Mouse (Mus musculus) G1E-ER4 (cell line): ENCODE data around the gene Mrpl23. TPM values are rescaled to one million over a fixed set of nuclear protein-coding genes. Genes with fewer than 3 reads are reported as not detected.

Experiments
- GATA1 ChIP-seq: IDR thresholded peaks from one replicate; pipeline ENCODE4 v1.8.0; 2012; ENCODE audit warnings: low read length, inconsistent platforms
- polyA plus RNA-seq: library from polyadenylated mRNA; stranded (reverse); fragments of >175 nt; gene quantifications from 2 replicates; pipeline ENCODE4 v1.2.3, GENCODE M21; 2012

Mrpl23 gene
- polyA plus RNA-seq, 1 experiment = 11.7 TPM

DNA sequence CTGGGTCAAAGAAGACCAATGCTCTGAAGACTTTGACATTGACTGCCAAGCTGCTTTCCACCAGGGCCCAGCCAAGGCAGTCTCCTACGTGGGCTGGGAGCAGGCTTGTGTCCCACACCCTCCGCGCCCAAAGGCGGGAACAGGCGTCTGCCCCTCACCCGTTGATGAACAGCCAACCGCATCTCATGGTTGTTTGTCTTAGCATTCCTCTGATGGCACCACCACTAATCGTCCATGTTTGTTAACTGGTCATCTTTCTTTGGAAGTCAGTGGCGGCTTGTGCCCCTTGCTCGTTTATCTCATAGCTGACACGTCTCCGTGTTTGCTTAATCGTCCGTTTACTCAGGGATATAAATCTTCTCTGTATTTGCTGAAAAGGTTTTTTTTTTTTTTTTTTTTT, 23.0 kb upstream of the Mrpl23 start:
- no peak for TF ChIP-seq GATA1

DNA sequence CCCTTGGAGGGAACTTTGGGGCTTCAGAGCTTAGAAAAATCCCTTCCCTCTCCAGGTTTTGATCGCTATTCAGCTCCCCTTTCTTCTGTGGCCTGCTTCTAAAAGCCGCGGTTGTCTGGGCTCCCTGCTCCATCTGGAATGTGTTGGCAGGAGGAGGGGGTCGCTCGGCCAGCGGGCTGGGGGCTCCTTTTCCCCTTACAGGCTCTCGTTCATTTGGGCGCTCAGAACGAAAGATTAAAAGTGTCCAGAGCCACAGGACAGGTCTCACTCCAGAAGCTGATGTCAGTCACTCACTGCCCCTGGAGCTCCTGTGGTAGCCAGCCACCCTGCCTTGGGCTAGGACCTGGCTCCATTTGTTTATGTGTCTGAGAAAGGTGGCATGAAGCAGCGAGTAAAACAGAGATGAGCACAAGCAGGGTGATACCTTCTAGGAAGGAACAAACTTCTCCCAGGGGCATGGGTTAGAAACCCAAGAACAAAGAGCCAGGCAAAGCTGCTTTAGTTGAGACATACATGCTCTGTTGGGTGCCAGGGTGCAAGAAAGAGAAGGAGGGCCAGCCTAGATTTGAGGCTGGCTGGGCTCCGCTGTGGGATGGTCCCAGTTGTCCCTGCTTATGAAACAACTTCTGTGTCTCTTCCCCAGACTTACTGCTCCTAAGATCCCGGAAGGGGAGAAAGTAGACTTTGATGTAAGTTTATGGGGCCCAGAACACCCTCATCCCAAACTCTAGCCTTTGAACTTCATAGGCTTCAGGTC, 22.3 kb upstream of the Mrpl23 start:
- TF ChIP-seq GATA1 = no peak

DNA sequence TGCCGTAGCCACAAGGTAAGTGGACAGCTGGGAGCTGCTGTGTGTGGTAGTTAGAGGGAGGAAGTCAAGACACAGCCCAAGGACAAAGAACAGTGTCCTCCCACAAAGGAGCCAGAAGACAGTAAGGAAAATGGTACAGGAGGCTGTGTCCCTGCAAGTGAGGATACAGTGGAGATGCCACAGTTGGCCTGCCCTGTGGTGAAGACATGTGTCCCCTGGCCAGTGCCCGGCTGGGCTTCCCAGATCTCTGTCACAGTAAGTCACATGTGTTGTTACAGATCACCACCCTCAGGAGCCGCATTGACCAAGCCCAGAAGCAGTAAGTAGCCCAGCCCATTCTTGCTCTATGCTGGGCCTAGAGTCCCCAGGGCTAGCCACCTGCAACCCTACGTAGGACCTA, 18.4 kb upstream of the Mrpl23 start:
- no peak for TF ChIP-seq GATA1

DNA sequence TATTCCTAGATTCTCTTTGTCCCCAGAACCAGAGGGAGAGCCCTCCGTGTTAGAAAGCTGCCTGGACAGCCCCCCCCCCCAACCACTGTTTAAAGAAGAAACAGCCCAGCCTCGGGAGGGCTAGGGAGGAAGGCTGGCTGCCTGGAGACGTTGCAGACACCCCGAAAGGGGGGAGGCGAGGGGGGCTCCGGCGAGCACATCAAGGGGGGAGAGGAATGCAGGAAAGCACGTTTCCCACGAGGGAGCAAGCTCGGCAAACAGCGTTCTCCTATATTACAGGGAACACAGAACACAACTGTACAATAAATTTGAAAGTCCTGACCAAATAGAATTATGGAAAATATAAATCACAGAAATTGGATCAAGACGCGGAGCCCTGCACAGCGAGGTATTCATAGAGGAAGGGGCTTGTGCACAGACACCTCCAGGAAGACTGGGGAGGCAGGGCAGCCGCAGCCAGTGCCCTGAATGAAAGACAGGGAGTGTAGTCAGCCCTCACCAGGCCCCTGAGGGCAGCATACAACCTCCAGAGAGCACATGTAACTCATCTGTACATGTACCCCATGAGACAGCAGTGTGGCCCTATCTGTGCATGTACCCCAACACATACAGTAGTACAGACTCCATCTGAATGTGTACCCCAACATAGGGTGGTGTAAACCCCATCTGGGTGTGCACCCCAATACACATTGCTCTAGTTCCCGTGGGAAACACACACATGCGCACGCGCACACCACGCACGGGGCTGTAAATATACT, 16.1 kb upstream of the Mrpl23 start:
- TF ChIP-seq GATA1 = no peak

DNA sequence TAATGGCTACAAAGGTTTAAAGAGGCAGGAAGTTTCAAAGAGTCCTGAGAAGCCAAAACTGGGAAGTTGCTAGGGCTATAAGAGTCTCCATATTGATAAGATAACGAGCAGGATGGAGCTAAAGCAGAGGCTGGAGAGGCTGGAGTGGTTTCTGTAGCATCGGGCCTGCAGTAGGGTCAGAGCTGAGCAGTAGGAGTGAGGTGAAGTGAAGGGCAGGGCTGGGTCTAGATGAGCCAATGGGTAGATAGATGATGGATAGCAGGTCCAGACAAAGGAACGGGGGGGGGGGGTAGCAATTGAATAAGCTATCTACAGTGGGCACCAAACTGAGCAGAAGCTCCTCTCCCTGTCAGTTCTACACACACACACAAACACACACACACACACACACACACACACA, 15.0 kb upstream of the Mrpl23 start:
- no peak for TF ChIP-seq GATA1

DNA sequence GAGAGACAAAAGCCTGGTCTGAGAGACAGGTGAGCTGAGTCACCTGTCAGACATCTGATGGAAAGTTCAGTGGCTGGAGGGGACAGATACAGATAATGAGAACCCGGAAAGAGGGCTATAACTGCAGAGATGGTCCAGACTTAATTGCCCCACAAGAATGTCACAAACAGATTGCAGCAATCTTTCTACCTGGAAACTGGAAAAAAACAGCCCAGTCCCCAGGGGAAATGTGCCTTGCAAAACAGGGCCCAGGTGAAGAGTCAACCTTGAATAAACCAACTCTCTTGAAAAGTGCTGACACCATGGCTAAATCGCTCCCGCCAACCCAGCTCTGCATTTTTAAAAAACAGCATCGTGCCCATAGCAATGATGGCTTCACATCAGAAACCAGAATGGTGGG, 12.2 kb upstream of the Mrpl23 start:
- no peak for TF ChIP-seq GATA1

DNA sequence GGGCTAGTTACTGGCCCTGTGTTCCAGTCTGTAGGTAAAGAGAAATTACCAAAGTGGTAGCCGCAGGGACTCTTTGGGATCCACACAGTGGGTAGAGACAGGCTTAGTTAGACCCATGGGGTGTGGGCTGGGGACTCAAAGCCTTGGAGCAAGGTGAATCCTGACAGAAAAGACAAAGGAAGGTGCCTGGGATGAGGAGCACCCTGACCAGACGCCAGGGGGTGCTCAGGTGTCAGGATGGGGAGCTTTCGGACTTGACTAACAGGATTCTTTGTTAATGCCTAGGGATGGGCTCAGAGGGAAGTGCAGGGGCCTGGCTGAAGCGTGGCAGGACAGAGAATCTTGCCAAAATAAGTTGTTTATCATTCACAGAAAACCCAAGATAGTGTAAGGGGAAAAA, 10.1 kb upstream of the Mrpl23 start:
- no peak for TF ChIP-seq GATA1

DNA sequence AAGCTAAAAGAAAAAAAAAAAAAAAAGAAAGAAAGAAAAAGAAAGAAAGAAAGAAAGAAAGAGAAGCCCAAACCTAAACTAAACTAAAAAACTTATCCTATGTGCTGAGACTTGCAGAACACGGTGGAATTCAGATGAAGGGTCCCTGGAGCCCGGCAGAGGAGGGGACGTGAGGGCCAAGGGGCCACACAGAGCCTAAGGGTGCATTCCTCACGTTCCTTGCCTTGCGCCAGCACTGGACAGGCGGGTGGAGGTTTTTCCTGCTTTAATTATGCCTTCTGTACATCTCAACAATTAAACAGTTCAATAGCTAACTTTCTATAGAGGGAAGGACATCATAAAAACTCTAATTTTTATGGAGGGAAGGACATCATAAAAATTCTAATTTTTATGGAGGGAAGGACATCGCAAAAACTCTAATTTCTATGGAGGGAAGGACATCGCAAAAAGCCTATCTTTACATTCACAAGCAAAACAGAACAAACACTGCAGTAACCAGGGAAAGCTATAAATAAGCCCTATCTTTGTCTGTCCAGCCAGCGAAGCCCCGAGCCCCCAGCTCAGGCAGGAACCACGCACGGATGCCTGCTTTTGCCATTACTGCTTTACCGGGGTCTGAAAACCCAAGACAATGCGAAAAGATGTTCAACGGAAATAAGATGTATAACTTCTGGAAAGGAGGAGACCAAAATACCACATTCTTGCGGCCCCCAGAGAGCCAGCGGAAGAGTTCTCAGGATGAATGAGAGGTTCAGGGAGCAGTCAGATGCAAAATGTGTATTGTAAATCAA, 9.1 kb upstream of the Mrpl23 start:
- TF ChIP-seq GATA1 = no peak

DNA sequence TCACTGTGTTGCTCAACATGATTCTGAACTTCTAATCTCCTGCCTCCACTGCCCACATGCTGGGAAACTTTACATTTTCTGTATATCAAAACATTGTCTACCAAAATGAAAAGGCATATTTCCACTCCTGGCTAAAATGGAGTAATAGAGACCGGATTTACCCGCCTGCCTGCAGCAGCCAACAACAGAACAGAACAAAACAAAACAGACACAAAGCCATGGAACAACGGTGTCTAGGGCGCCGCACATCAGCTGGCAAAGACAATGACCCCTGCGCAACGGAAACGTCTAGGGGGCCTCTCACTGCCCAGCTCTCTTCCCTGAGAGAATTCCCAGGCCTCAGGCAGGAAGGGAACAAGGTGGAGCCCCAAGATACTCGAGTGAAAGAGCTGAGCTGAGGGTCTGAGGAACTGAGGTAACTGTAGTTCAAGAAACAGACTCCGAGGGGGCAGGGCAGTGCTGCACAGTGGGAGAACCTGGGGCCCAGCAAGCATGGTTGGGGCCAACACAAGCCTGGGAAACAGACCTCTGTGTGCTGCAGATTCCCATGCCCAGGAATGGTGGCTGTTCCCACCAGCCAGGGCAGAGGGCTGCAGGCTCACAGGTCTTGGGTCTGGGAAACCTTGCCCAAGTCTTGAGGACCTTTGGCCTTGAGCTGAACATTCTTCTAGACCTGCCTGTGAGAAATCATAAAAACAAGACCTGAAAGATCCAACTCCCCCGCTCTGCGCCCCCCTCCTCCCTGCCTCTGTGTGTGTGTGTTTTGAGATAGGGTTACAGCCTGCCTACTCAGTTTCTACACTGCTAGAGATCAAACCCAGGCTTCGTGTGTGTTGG, 6.9 kb upstream of the Mrpl23 start:
- no peak for TF ChIP-seq GATA1

DNA sequence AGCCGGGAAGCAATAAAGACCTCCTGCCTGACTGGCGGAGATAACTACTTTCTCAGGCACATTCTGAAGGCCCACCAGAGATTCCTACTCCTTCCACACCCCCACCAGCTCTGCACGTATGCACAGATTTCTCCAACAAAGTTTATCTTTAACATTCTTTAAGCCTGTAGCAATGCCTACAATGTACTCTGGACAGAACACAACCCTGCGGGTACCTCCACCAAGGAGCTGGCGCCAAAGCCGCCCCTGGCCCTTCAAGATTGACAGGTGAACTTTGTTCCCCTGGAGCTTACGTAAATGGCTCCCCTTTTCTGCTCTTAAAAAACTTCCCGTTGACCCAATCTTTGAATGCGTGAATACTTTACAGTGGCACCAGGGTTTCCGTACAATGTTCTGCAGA, 3.1 kb upstream of the Mrpl23 start:
- no peak for TF ChIP-seq GATA1

DNA sequence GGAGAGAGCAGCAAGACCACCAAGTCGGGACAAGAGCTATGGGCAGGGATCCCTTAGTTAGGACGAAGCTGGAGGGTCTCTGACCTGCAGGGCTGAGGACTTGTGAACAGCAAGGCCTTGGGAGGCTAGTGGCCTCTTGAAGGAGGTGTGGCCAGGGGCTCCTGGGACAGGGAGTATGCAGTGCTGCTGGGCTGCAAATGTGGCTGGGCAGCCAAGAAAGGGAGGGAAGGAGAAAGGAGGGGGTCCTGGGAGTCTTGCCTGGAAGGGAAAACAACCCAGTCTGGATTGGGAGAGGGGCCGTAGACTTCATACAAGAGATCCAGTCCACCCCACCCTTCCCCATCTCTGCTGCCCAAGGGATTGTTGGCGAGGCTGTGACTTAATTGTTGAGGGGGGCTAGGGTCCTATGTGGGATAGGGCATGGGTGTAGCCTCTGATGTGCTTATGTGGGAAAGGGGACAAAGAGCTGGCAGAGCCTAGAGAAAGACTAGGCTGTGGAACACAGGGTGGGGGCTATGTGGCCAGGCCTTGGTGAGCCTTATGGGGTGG, 439 bp upstream of the Mrpl23 start:
- no peak for TF ChIP-seq GATA1

DNA sequence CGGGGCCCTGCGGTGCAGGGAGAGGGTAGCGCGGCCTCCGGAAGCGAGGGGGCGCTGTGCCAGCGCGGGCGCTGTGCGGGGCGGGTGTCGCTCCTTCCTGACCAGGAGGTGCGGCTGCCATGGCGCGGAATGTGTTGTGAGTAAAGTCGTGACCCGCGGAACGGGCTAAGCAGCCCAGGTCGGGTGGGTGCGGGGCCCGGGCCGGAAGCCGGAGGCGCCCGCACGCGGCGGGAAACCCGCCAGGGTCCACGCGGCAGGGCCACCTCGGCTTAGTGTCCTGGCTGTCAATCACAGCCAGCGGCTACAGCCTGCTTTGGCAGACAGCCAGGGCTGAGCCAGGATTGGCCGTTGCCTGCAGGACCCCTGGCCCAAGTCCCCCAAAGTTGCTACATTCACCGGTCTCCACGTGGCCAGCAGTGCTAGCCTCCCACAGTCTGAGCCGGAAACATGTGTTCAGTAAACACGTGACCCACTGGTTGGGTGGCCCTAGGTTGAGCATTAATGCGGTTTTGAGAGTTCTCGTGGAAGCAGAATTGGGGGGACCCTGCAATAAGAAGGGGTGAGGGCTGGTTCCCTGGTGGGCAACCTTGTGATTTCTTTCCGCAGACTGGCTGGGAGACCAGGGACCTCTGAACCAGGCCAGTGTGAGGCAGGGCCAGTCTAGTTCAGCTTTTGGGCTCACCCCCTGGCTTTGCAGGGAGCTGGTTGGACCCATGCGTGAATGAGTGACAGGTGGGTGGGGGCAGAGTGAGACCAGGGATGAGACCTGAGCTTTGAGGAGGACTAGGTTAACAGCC, 771 bp downstream of the Mrpl23 start:
- no peak for TF ChIP-seq GATA1

DNA sequence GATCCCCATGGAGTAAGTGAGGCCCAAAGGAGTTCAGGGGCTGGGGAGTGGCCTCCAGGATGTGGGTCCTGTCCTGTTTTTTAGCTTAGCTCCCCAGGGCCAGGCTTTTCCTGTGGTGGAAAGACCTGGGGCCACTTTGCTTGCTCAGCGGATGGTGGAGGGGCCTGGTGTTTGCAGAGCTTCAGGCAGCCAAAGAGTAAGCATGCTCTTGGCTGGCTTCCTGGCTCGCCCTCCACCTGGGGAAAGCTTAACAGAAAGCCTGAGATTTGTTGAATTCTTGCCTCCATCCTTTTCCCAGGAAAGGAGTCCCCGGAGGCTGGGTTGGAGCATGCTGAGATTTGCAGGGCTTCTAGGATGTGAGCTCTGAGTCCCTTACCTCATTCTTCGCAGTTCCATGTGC, 2.6 kb downstream of the Mrpl23 start:
- no peak for TF ChIP-seq GATA1

DNA sequence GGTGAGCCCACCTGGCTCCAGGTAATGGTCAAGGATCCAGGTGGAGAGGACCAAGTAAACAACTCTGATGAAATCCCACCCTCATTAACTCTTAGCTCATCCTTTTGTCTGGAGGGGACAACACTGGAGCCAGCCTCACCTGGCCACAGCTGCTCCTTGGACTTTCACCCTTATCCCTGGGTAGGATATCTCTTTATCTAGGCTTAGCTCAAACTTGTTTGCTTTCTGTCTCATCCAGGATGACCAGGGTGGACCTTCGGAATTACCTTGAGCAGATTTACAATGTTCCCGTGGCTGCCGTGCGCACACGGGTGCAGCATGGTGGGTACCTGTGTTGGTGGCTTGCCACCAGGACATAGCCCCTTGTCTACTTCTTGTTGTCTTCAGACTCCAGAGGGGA, 3.3 kb downstream of the Mrpl23 start:
- TF ChIP-seq GATA1 = no peak
